Mouse (Mus musculus) cerebellum, adult 2 months (tissue): Measurements from ENCODE around the gene Tnfrsf17.

Source experiments
- CTCF ChIP-seq: fragments of 200-500 bp; IDR thresholded peaks from 2 replicates; pipeline ENCODE4 v1.5.1; 2011; ENCODE audit warnings: low read depth, mild to moderate bottlenecking, control low read depth, low read length, moderate library complexity, borderline replicate concordance; ENCODE audit not compliant: insufficient read depth
- POLR2A ChIP-seq: fragments of 200-500 bp; IDR thresholded peaks from 2 replicates; pipeline ENCODE4 v1.6.1; 2011; ENCODE audit warnings: low read length, control low read depth, borderline replicate concordance; ENCODE audit not compliant: insufficient read depth

- TF ChIP-seq CTCF (no peak), POLR2A (no peak)
Measured at GRCm38 (mm10) chr16:11278778-11279177, 34.8 kb upstream of the Tnfrsf17 start.
